Mouse (Mus musculus) adrenal gland, adult 2 months (tissue): ENCODE measurements around the gene Prss54. TPM values are rescaled to one million over a fixed set of nuclear protein-coding genes. Genes with fewer than 3 reads are reported as not detected.

ENCODE experiments used
- DNase-seq: peaks from one replicate; pipeline ENCODE4 v3.0.0; 2021
- polyA plus RNA-seq: library from polyadenylated mRNA; depleted of rRNA; stranded (reverse); fragments of >200 nt; gene quantifications from 2 replicates; pipeline ENCODE4 v1.2.3, GENCODE M21; 2012; rRNA removed
- total RNA-seq, 2 experiments: library from RNA; stranded (reverse); gene quantifications; 2 replicates each; pipeline ENCODE4 v1.2.3; 2021

Gene Prss54
- total and polyA plus RNA-seq, 3 experiments: not detected

GRCm38 (mm10) chr8:95551577-95551976 lies 24.6 kb downstream of the Prss54 start:
- no peak for DNase-seq

GRCm38 (mm10) chr8:95549871-95550829 lies 26.0 kb downstream of the Prss54 start:
- DNase-seq: no peak

- DNase-seq: no peak
These were observed 28.2 kb downstream of the Prss54 start for GRCm38 (mm10) chr8:95547931-95548330.

- DNase-seq: no peak
These were observed 29.2 kb downstream of the Prss54 start for GRCm38 (mm10) chr8:95546986-95547385.

- DNase-seq: no peak
These were observed 30.3 kb downstream of the Prss54 start for GRCm38 (mm10) chr8:95545815-95546214.

- no peak for DNase-seq
These were observed 33.1 kb downstream of the Prss54 start for GRCm38 (mm10) chr8:95543065-95543464.

- DNase-seq: no peak
These were observed 33.9 kb downstream of the Prss54 start for GRCm38 (mm10) chr8:95542191-95542590.

- no peak for DNase-seq
These were observed 36.7 kb downstream of the Prss54 start for GRCm38 (mm10) chr8:95539487-95539886.

GRCm38 (mm10) chr8:95533584-95534387 lies 42.4 kb downstream of the Prss54 start, which contains the start of gene Ccdc113:
Gene Ccdc113 (plus strand): TSS chr8:95534085.
- peak; percentile 84 for DNase-seq

GRCm38 (mm10) chr8:95532206-95532605 lies 43.9 kb downstream of the Prss54 start:
- DNase-seq: no peak

- DNase-seq: no peak
These were observed 47.3 kb downstream of the Prss54 start for GRCm38 (mm10) chr8:95528750-95529310.

- DNase-seq: no peak
These were observed 47.9 kb downstream of the Prss54 start for GRCm38 (mm10) chr8:95528194-95528593.

- no peak for DNase-seq
These were observed 52.1 kb downstream of the Prss54 start for GRCm38 (mm10) chr8:95523991-95524390.

GRCm38 (mm10) chr8:95516928-95517327 lies 59.2 kb downstream of the Prss54 start:
- DNase-seq: no peak

- DNase-seq: peak; percentile 51
These were observed 62.9 kb downstream of the Prss54 start for GRCm38 (mm10) chr8:95513219-95513618.

- no peak for DNase-seq
These were observed 63.9 kb downstream of the Prss54 start for GRCm38 (mm10) chr8:95512257-95512656.

Other genes with a start within 250 kb of the Prss54 start
- gene Zfp319, start 244.4 kb downstream of the Prss54 start, total RNA-seq: 10 to 100 TPM in 1 of 2 experiments, 1 to 10 TPM in 1; 9.6 to 10.5 TPM
- 12.3 and 13.0 TPM in 2 replicates for gene Zfp319, start 244.4 kb downstream of the Prss54 start, polyA plus RNA-seq
- gene Usb1, start 244.1 kb downstream of the Prss54 start, total RNA-seq: 10 to 100 TPM; 13.1 to 16.7 TPM
- 19.6 and 23.8 TPM in 2 replicates for gene Usb1, start 244.1 kb downstream of the Prss54 start, polyA plus RNA-seq
- 1 to 10 TPM; 5.5 to 7.7 TPM for gene Mmp15, start 224.1 kb downstream of the Prss54 start, total RNA-seq
- gene Mmp15, start 224.1 kb downstream of the Prss54 start, polyA plus RNA-seq: 14.1 and 16.4 TPM in 2 replicates
- 10 to 100 TPM; 40.7 to 42.4 TPM for gene Cfap20, start 141.5 kb downstream of the Prss54 start, total RNA-seq
- gene Cfap20, start 141.5 kb downstream of the Prss54 start, polyA plus RNA-seq: 49.1 and 62.3 TPM in 2 replicates
- 10 to 100 TPM; 59.4 to 86.9 TPM for gene Csnk2a2, start 86.3 kb downstream of the Prss54 start, total RNA-seq
- 10.0 and 13.9 TPM in 2 replicates for gene Csnk2a2, start 86.3 kb downstream of the Prss54 start, polyA plus RNA-seq
- gene Ccdc113, start 42.3 kb downstream of the Prss54 start, total RNA-seq: 1 to 10 TPM in 1 of 2 experiments, under 1 TPM in 1; 0.81 to 1.7 TPM
- gene Ccdc113, start 42.3 kb downstream of the Prss54 start, polyA plus RNA-seq: 0.10 TPM in 1 of 2 replicates, not detected in the other
- 1 to 10 TPM; 2.0 to 2.8 TPM for gene Gins3, start 57.1 kb upstream of the Prss54 start, total RNA-seq
- 1.2 and 1.7 TPM in 2 replicates for gene Gins3, start 57.1 kb upstream of the Prss54 start, polyA plus RNA-seq
- 10 to 100 TPM; 18.5 to 30.1 TPM for gene Ndrg4, start 100.6 kb upstream of the Prss54 start, total RNA-seq
- 81.1 and 101 TPM in 2 replicates for gene Ndrg4, start 100.6 kb upstream of the Prss54 start, polyA plus RNA-seq
- gene Setd6, start 139.5 kb upstream of the Prss54 start, total RNA-seq: 10 to 100 TPM; 28.9 to 39.7 TPM
- 15.3 and 16.3 TPM in 2 replicates for gene Setd6, start 139.5 kb upstream of the Prss54 start, polyA plus RNA-seq
- gene Cnot1, start 231.1 kb upstream of the Prss54 start, total RNA-seq: 100 to 1,000 TPM; 113 to 193 TPM
- gene Cnot1, start 231.1 kb upstream of the Prss54 start, polyA plus RNA-seq: 27.6 and 52.4 TPM in 2 replicates
- gene Sap18b, start 249.0 kb upstream of the Prss54 start, total RNA-seq: 100 to 1,000 TPM; 178 to 183 TPM
- 25.5 and 27.5 TPM in 2 replicates for gene Sap18b, start 249.0 kb upstream of the Prss54 start, polyA plus RNA-seq